In genomic region chr11:118770789-118771188, GRCm38 (mm10) we compare ENCODE assay signal across 18 mouse cellular contexts.
A peak's percentile ranks its signal among the peaks of the same experiment; 100 is the strongest.
DNase-seq lines count a peak whose midpoint lies in the region; ATAC-seq lines count a peak whose summit lies in the region.
"Had no signal": no experiment of that assay in that cellular context is flagged by ENCODE, and none has a peak within 500 bp of the region (broad histone marks: within the 10 kb centered on the region; RNA-seq: fewer than 3 reads in every experiment).

No protein-coding gene starts in this region.

- ATAC-seq in hindbrain, embryonic 14.5 days (ENCODE audit: low FRiP score): no peak
- no peak for ATAC-seq in hindbrain, embryonic 11.5 days (ENCODE audit: low FRiP score)
- ATAC-seq in midbrain, embryonic 14.5 days (ENCODE audit: low FRiP score, low TSS enrichment): no peak
- ATAC-seq in hindbrain, embryonic 16.5 days: no peak
- no peak for ATAC-seq in neural tube, embryonic 14.5 days (ENCODE audit: low read depth)
- ATAC-seq: forebrain, embryonic 13.5 days; intestine, embryonic 16.5 days had no signal

- H3K4me1 ChIP-seq in hindbrain, embryonic 14.5 days (replicated peaks; ENCODE audit: control insufficient read depth, insufficient read depth, low read length): peaks cover 68% of the 10 kb centered on the region
- H3K4me1 ChIP-seq in hindbrain, embryonic 11.5 days (replicated peaks; ENCODE audit: control insufficient read depth, insufficient read depth, low read length): 0 out of 2 replicates have a peak, but pooled peaks cover 5% of the 10 kb centered on the region
- H3K4me1 ChIP-seq in midbrain, embryonic 14.5 days (ENCODE audit: control insufficient read depth, insufficient read depth, low read length): peaks cover 54% of the 10 kb centered on the region
- peaks cover 44% of the 10 kb centered on the region for H3K4me1 ChIP-seq in midbrain, embryonic 10.5 days
- peaks cover 51% of the 10 kb centered on the region for H3K4me1 ChIP-seq in hindbrain, embryonic 16.5 days (ENCODE audit: control insufficient read depth, insufficient read depth, low read depth, low read length)
- H3K4me1 ChIP-seq in neural tube, embryonic 14.5 days (ENCODE audit: control insufficient read depth, insufficient read depth, low read length): peaks cover 60% of the 10 kb centered on the region
- H3K4me1 ChIP-seq: heart, embryonic 13.5 days had no signal

- no peak overlapping the region for H3K4me3 ChIP-seq in hindbrain, embryonic 14.5 days (replicated peaks; ENCODE audit: low read length)
- no peak overlapping the region for H3K4me3 ChIP-seq in hindbrain, embryonic 11.5 days (ENCODE audit: low read depth, low read length)
- H3K4me3 ChIP-seq in midbrain, embryonic 14.5 days (replicated peaks; ENCODE audit: low read depth, low read length): no peak overlapping the region
- H3K4me3 ChIP-seq in midbrain, embryonic 10.5 days: no peak overlapping the region
- no peak overlapping the region for H3K4me3 ChIP-seq in hindbrain, embryonic 16.5 days (ENCODE audit: low read length)
- H3K4me3 ChIP-seq in neural tube, embryonic 14.5 days (ENCODE audit: low read depth, low read length): no peak overlapping the region
- H3K4me3 ChIP-seq: embryonic facial prominence, embryonic 13.5 days; forebrain, embryonic 13.5 days; gastrocnemius, adult 2 months; heart, embryonic 13.5 days had no signal

- no peak overlapping the region for H3K4me2 ChIP-seq in hindbrain, embryonic 14.5 days (replicated peaks)
- no peak overlapping the region for H3K4me2 ChIP-seq in hindbrain, embryonic 11.5 days (replicated peaks; ENCODE audit: low read depth, low read length)
- H3K4me2 ChIP-seq in midbrain, embryonic 14.5 days (ENCODE audit: low read length): no peak overlapping the region
- no peak overlapping the region for H3K4me2 ChIP-seq in hindbrain, embryonic 16.5 days (ENCODE audit: low read length)
- no peak overlapping the region for H3K4me2 ChIP-seq in neural tube, embryonic 14.5 days (ENCODE audit: low read depth, low read length)
- H3K4me2 ChIP-seq: embryonic facial prominence, embryonic 13.5 days; forebrain, embryonic 13.5 days; heart, embryonic 13.5 days had no signal

- DNase-seq in hindbrain, embryonic 14.5 days (ENCODE audit: low spot score): no peak
- no peak for DNase-seq in hindbrain, embryonic 11.5 days (ENCODE audit: low spot score)
- DNase-seq in midbrain, embryonic 14.5 days: no peak
- DNase-seq in midbrain, embryonic 10.5 days (ENCODE audit: low spot score): no peak
- DNase-seq in gastrocnemius, adult 8-10 months (ENCODE audit: low spot score in 2 of 2): no peak
- DNase-seq: adrenal gland, adult 8-10 months; adrenal gland, postnatal 36 days; cerebellum, adult 8-10 months; gastrocnemius, adult 2 months; gastrocnemius, postnatal 36 days; heart, adult 11 months; heart, postnatal 36 days had no signal

- H3K27me3 ChIP-seq in hindbrain, embryonic 14.5 days (ENCODE audit: control insufficient read depth, insufficient read depth, low read length): no peaks in the 10 kb centered on the region
- no peaks in the 10 kb centered on the region for H3K27me3 ChIP-seq in hindbrain, embryonic 11.5 days (ENCODE audit: control insufficient read depth, insufficient read depth, low read length)
- H3K27me3 ChIP-seq in midbrain, embryonic 14.5 days (ENCODE audit: control insufficient read depth, insufficient read depth, low read length): no peaks in the 10 kb centered on the region
- no peaks in the 10 kb centered on the region for H3K27me3 ChIP-seq in midbrain, embryonic 10.5 days (ENCODE audit: low read depth, poor library complexity, severe bottlenecking)
- no peaks in the 10 kb centered on the region for H3K27me3 ChIP-seq in hindbrain, embryonic 16.5 days (replicated peaks; ENCODE audit: control insufficient read depth, insufficient read depth, low read length)
- no peaks in the 10 kb centered on the region for H3K27me3 ChIP-seq in neural tube, embryonic 14.5 days (ENCODE audit: control insufficient read depth, insufficient read depth, low read length)
- H3K27me3 ChIP-seq: forebrain, embryonic 13.5 days had no signal

- 75% methylated on average over 5 of the region's 7 CpGs for WGBS in hindbrain, embryonic 14.5 days
- WGBS in hindbrain, embryonic 11.5 days: 89% methylated on average over 7 of the region's 7 CpGs
- 94% methylated on average over 7 of the region's 7 CpGs for WGBS in midbrain, embryonic 14.5 days
- 96% methylated on average over 7 of the region's 7 CpGs for WGBS in midbrain, embryonic 10.5 days
- 92% methylated on average over 7 of the region's 7 CpGs for WGBS in hindbrain, embryonic 16.5 days
- WGBS in neural tube, embryonic 14.5 days: 92% methylated on average over 7 of the region's 7 CpGs

- H3K36me3 ChIP-seq in hindbrain, embryonic 14.5 days (replicated peaks; ENCODE audit: control insufficient read depth, insufficient read depth): no peaks in the 10 kb centered on the region
- H3K36me3 ChIP-seq in hindbrain, embryonic 11.5 days (ENCODE audit: control insufficient read depth, insufficient read depth, low read length): no peaks in the 10 kb centered on the region
- no peaks in the 10 kb centered on the region for H3K36me3 ChIP-seq in midbrain, embryonic 14.5 days (ENCODE audit: control insufficient read depth, insufficient read depth, low read length)
- H3K36me3 ChIP-seq in midbrain, embryonic 10.5 days: no peaks in the 10 kb centered on the region
- no peaks in the 10 kb centered on the region for H3K36me3 ChIP-seq in hindbrain, embryonic 16.5 days (ENCODE audit: control insufficient read depth, insufficient read depth, low read length)
- no peaks in the 10 kb centered on the region for H3K36me3 ChIP-seq in neural tube, embryonic 14.5 days (ENCODE audit: control insufficient read depth, insufficient read depth, low read length)
- H3K36me3 ChIP-seq: embryonic facial prominence, embryonic 13.5 days; heart, embryonic 13.5 days had no signal

- no peaks in the 10 kb centered on the region for H3K9me3 ChIP-seq in hindbrain, embryonic 14.5 days (ENCODE audit: control insufficient read depth, low read length)
- H3K9me3 ChIP-seq in hindbrain, embryonic 11.5 days (ENCODE audit: control insufficient read depth, low read length): no peaks in the 10 kb centered on the region
- H3K9me3 ChIP-seq in midbrain, embryonic 14.5 days (ENCODE audit: control insufficient read depth, low read length): no peaks in the 10 kb centered on the region
- no peaks in the 10 kb centered on the region for H3K9me3 ChIP-seq in midbrain, embryonic 10.5 days (replicated peaks)
- no peaks in the 10 kb centered on the region for H3K9me3 ChIP-seq in hindbrain, embryonic 16.5 days (ENCODE audit: control insufficient read depth, low read length)
- no peaks in the 10 kb centered on the region for H3K9me3 ChIP-seq in neural tube, embryonic 14.5 days (ENCODE audit: control insufficient read depth, low read length)
- H3K9me3 ChIP-seq: embryonic facial prominence, embryonic 13.5 days; forebrain, embryonic 13.5 days; heart, embryonic 13.5 days had no signal

- H3K27ac ChIP-seq in hindbrain, embryonic 14.5 days: peak overlapping the region; percentile 83
- H3K27ac ChIP-seq in hindbrain, embryonic 11.5 days (ENCODE audit: low read depth, low read length): no peak overlapping the region
- peak overlapping the region; percentile 68; the same call in 1 of the 2 replicates for H3K27ac ChIP-seq in midbrain, embryonic 14.5 days (replicated peaks; ENCODE audit: low read depth, low read length)
- no peak overlapping the region for H3K27ac ChIP-seq in midbrain, embryonic 10.5 days (replicated peaks)
- 0 out of 2 replicates have a peak overlapping the region, but pooled peaks have one; percentile 10 for H3K27ac ChIP-seq in hindbrain, embryonic 16.5 days (ENCODE audit: low read depth, low read length)
- H3K27ac ChIP-seq in neural tube, embryonic 14.5 days (ENCODE audit: low read depth, low read length): peak overlapping the region; percentile 88
- H3K27ac ChIP-seq: embryonic facial prominence, embryonic 13.5 days; forebrain, embryonic 13.5 days; gastrocnemius, adult 2 months; heart, embryonic 13.5 days had no signal

- H3K9ac ChIP-seq in hindbrain, embryonic 14.5 days: no peak overlapping the region
- no peak overlapping the region for H3K9ac ChIP-seq in hindbrain, embryonic 11.5 days (ENCODE audit: low read depth, low read length)
- H3K9ac ChIP-seq in midbrain, embryonic 14.5 days (replicated peaks; ENCODE audit: low read length): no peak overlapping the region
- no peak overlapping the region for H3K9ac ChIP-seq in hindbrain, embryonic 16.5 days (ENCODE audit: low read depth, low read length)
- no peak overlapping the region for H3K9ac ChIP-seq in neural tube, embryonic 14.5 days (replicated peaks; ENCODE audit: low read depth, low read length)
- H3K9ac ChIP-seq: embryonic facial prominence, embryonic 13.5 days; forebrain, embryonic 13.5 days; heart, embryonic 13.5 days had no signal

Comparison
In these comparisons a context has a peak if more than half of its experiments do, and no peak if none do; other contexts are left out.
1. H3K27ac ChIP-seq: peak in hindbrain, embryonic 14.5 days (single experiment), midbrain, embryonic 14.5 days (single experiment), hindbrain, embryonic 16.5 days (single experiment) and neural tube, embryonic 14.5 days (single experiment); none in hindbrain, embryonic 11.5 days (single experiment) and midbrain, embryonic 10.5 days (single experiment).